Mouse (Mus musculus) kidney, postnatal 10 days (tissue): Measurements from ENCODE around the gene Sfta2.

Source experiments
- DNase-seq: peaks from one replicate; pipeline ENCODE4 v3.0.0; 2021; ENCODE audit warnings: mixed read lengths

Sfta2 gene

GRCm38 (mm10) chr17:35601249-35601648 lies at the start of gene Sfta2:
Gene Sfta2, plus strand, starts transcription at chr17:35601549.
- no peak for DNase-seq

GRCm38 (mm10) chr17:35551881-35552414 lies 49.4 kb upstream of the Sfta2 start, which contains the start of gene Cdsn:
Gene Cdsn, plus strand, starts transcription at chr17:35552128.
- DNase-seq = no peak

DNA sequence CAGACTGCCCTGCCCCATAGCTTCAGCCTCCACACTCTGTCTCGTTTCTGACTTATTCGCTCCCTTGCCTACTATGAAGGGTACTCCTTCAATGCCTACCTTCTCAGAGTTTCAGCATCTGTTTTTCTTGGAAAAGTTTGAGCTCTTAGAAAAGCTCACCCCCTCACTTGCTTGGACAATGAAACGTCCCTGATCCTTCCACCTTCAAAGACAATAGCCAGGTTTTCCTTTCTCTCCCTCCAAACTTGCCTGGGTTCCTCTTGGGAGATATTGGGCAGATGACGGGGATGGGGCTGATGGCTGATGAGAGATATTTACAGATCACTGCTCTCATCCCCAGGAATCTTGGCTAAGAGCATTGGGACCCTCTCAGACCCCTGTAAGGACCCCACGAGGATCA lies 47.0 kb upstream of the Sfta2 start:
- no peak for DNase-seq

GRCm38 (mm10) chr17:35554761-35555397 lies 46.5 kb upstream of the Sfta2 start:
- no peak for DNase-seq

GRCm38 (mm10) chr17:35556186-35556765 lies 45.1 kb upstream of the Sfta2 start:
- no peak for DNase-seq

DNA sequence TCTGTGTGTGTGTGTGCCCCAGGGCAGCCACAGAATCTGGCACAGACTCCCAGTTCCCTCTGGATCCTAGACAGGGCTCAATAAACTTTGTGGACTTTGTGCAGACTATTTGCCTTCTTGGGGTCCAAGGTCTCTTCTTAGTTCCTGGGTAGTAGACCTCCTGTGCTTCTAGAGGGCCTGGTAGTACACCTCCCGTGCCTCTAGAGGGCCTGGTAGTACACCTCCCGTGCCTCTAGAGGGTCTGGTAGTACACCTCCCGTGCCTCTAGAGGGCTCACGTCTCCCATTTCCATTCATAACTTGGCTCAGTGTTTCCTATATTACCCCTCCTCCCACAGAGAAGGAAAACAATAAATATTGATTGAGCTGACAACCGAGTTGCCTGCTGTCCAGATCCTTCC lies 44.5 kb upstream of the Sfta2 start:
- peak; percentile 72 for DNase-seq

GRCm38 (mm10) chr17:35557351-35557750 lies 44.0 kb upstream of the Sfta2 start:
- DNase-seq = no peak

DNA sequence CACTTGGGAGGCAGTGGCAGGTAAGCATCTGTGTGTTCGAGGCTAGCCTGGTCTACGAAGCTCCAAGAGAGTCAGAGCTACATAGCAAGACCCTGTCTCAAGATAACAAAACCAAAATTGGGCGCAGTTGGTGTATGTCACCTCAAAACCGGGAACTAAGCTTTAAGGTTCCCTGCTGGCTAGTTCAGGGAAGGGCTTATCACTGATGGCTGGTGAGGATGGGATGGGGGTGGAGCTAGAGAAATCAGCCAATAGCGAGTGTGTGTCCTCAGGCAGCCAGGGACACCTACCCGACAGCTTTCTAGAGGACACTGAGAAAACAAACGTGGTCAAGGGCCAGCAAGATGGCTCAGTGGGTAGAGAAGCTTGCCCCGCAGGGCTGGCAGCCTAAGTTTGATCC lies 43.1 kb upstream of the Sfta2 start:
- no peak for DNase-seq

GRCm38 (mm10) chr17:35567150-35567549 lies 34.2 kb upstream of the Sfta2 start, which contains the start of gene 2300002M23Rik:
Gene 2300002M23Rik, plus strand, starts transcription at chr17:35567450.
- no peak for DNase-seq

GRCm38 (mm10) chr17:35567767-35568166 lies 33.6 kb upstream of the Sfta2 start:
- DNase-seq = no peak

- no peak for DNase-seq
These were observed 32.0 kb upstream of the Sfta2 start for GRCm38 (mm10) chr17:35569091-35569944.

DNA sequence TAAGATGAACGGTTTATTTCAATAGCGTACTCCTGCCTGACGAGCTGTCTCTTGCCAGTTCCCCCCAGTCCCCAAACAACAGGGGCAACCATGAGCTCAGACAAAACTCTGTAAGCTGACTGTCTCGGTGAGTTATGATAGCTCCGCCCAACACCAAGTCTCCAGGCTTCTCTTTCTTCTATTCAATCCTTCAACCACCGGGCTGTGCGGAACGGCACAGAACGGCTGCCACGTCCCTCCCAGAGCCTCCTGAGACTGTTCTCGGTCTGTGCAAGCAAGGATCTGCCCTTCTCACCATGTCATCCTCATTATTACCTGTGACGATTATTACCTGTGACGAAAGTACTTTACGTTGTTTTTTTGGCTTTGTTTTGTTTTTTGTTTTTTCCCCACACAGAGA lies 30.5 kb upstream of the Sfta2 start:
- no peak for DNase-seq

DNA sequence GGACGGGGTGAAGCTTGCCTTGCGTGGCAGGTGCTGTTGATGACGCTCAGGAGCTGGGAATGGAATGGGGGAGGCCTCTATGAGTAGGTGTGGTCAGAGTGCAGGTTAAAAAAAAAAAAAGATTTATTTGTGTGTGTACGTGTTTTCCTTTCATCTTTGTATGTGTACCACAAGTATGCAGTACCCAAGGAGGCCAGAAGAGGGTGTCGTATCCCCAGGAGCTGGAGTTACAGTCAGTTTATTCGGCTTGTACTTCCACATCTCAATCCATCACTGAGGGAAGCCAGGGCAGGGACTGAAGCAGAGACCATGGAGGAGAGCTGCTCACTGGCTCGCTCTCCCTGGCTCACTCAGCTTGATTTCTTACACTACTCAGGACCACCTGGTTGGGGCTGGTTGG lies 29.9 kb upstream of the Sfta2 start:
- DNase-seq = no peak

DNA sequence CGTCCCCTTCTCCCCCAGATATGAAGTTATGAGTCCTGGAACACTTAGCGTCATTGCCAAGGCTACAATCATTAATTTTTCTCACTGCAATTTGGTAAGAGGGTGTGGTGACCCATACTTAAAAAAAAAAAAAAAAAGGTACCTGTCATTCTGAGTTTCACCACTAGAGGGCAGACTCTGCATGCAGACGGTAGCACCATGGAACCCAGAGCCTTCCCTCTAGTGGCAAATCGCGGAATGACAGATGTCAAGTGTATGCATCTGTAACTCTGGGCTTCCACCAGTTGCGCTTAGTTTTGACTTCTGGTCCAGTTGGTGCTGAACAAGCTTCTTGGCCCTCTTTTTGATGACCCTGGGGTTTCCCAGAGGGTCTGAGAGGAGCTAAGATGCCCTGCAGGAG lies 23.1 kb upstream of the Sfta2 start:
- DNase-seq = peak; percentile 90

DNA sequence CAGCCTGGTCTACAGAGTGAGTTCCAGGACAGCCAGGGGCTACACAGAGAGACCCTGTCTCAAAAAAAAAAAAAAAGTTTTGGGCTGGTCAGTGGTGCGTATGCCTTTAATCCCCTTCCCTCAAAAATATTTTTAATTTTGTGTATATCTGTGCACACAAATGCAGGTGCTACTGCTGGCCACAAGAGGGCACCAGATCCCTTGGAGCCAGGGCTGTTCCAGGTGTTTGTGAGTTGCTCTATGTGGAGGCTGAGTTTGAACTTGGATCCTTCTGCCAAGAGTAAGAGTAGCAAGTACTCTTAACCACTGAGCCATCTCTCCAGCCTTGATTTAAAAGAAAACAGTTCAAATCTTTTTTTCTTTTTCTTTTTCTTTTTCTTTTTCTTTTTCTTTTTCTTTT lies 18.4 kb upstream of the Sfta2 start:
- no peak for DNase-seq

GRCm38 (mm10) chr17:35584330-35584937 lies 16.9 kb upstream of the Sfta2 start:
- peak; percentile 89 for DNase-seq

- DNase-seq = no peak
These were observed 14.1 kb upstream of the Sfta2 start for GRCm38 (mm10) chr17:35587291-35587690.

GRCm38 (mm10) chr17:35588387-35588786 lies 13.0 kb upstream of the Sfta2 start:
- no peak for DNase-seq

DNA sequence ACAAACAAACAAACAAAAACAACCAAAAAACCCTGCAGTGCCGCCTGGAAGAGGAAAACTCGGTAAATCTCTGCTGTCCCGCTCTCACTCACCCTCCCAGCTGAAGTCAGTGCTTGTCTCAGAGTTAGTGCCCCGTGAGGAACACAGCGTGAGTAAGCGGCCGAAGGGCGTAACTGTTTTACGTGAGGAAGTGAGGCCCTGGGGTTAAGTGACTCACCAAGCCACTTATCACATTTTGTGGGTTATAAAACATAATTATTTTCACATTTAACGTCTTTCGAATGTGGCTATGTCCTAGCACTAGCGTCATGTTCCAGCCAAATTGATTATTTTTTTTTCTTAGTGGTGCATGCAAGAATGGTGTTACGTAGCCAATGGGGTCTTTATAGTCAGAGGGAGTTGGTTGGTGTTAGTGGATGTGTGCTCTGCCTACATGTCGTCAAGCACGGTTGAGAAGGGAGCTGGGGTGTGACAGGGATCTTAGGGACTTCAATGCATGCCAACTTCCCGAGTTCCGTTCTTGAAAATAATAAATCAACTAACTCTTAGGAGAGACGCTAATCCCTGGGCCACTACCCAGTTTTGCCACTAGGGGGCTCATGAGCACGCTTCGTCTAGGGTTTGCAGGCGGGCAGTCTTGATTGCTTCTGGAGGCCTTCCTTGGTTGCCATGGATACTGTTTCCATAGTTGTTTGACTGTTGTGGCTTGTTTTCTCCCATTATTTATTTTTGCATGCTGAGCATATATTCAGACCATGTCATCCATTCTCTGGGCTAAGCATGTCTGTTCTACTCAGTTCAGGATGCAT lies 10.7 kb upstream of the Sfta2 start:
- peak; percentile 85 for DNase-seq

DNA sequence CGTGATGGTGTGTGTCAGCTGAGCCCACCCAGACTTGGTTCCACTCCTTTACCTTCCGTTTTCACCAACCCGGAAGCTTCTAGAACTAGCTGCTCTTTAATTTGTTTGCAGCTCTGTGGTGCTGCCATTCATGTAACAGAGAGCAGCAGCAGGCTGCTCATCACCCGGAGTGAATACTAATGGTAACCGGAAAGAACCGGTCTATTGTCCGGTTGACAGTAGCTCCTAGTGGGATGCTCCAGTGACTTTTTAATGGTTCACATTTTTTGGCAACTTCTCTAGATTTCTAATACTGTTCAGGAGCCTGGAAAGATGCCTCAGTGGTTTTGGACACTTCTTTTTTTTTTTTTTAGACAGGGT lies 10.2 kb upstream of the Sfta2 start:
- DNase-seq = no peak

DNA sequence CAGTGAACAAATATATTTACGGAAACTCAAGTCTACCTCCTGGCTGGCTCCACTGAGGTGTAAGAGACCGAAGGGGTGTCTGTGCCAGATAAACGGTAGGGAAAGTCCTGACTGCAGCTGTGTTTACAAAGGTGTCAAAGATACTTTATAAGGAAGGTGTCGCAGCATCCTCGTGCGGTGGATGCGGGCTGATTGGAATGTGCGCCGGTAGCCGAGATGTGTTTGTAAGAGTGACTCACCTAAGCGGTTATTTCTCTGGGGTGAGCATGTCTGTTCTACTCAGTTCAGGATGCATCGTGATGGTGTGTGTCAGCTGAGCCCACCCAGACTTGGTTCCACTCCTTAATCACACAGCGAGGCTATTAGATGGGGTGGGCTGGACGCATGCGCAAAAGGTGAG lies 9.6 kb upstream of the Sfta2 start:
- no peak for DNase-seq

DNA sequence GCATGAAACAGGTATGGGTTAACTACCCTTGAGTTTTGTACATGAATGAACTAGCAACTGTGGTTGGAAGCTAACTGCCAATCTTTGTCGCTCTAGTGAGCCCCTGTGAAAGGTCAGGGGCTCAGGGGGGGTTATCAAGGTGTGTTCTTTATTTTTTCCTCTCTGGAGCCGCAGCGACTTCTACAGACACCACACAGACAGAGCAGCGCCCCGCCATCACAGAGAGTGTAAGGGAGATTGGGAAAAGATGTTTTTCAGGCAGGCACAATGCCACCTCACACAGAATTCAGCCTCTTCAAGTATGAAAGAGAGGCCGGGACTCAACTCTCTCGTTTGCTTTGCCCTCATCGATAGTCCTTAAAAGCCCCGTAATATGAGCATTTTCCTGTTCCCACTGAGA lies 9.2 kb upstream of the Sfta2 start:
- no peak for DNase-seq
